Mouse (Mus musculus) macrophage (primary cell): Measurements from ENCODE around the gene P2ry4. TPM values are rescaled to one million over a fixed set of nuclear protein-coding genes. Genes with fewer than 3 reads are reported as not detected.

Experiments used
- polyA plus RNA-seq: library from polyadenylated mRNA; stranded (reverse); fragments of 250-400 nt; gene quantifications from 3 replicates; pipeline ENCODE4 v1.2.4, GENCODE M21; 2018; ENCODE audit warnings: inconsistent platforms

P2ry4 gene
- polyA plus RNA-seq, 1 experiment from 2014 or later: not detected

Other genes with a start within 250 kb of the P2ry4 start
- not detected in 3 replicates for gene Otud6a, start 165.9 kb downstream of the P2ry4 start, polyA plus RNA-seq
- not detected in 3 replicates for gene Awat2, start 152.2 kb downstream of the P2ry4 start, polyA plus RNA-seq
- gene Igbp1, start 100.6 kb downstream of the P2ry4 start, polyA plus RNA-seq: 64.1 to 104 TPM (median 92.4 TPM) in 3 replicates
- gene Dgat2l6, start 70.0 kb downstream of the P2ry4 start, polyA plus RNA-seq: not detected in 3 replicates
- 0.37 to 1.1 TPM in 2 of 3 replicates, not detected in the other for gene Awat1, start 22.6 kb downstream of the P2ry4 start, polyA plus RNA-seq
- gene Arr3, start 10.6 kb upstream of the P2ry4 start, polyA plus RNA-seq: not detected in 3 replicates
- 0.28 to 3.9 TPM (median 3.0 TPM) in 3 replicates for gene Kif4, start 30.9 kb upstream of the P2ry4 start, polyA plus RNA-seq
- gene Pdzd11, start 31.7 kb upstream of the P2ry4 start, polyA plus RNA-seq: 35.3 to 57.7 TPM (median 53.5 TPM) in 3 replicates
- not detected in 3 replicates for gene Gdpd2, start 135.0 kb upstream of the P2ry4 start, polyA plus RNA-seq
- 0.97 to 2.8 TPM (median 1.3 TPM) in 3 replicates for gene Dlg3, start 172.9 kb upstream of the P2ry4 start, polyA plus RNA-seq